Mouse (Mus musculus): ENCODE data around the gene Efna4. TPM values are rescaled to one million over a fixed set of nuclear protein-coding genes. Genes with fewer than 3 reads are reported as not detected.

The Efna4 gene
- polyA plus RNA-seq, 1 experiment from 2014 or later = 18.1 TPM

- no peak for ATAC-seq
- 85% methylated on average over 31 of the region's 31 CpGs for WGBS
- Histone ChIP-seq H3K36me3 (peaks cover 9% of the 10 kb centered on the region; the same call in 1 of the 2 replicates), H3K4me2 (replicated peaks) (no peak overlapping the region), H3K9ac (no peak overlapping the region), H3K9me3 (no peaks in the 10 kb centered on the region), H3K27ac (no peak overlapping the region), H3K4me3 (replicated peaks) (no peak overlapping the region), H3K27me3 (replicated peaks) (no peaks in the 10 kb centered on the region), H3K4me1 (replicated peaks) (peaks cover 32% of the 10 kb centered on the region)
These were observed 41.7 kb upstream of the Efna4 start for GRCm38 (mm10) chr3:89379388-89380131.

GRCm38 (mm10) chr3:89378394-89379067 lies 40.7 kb upstream of the Efna4 start:
- ATAC-seq = peak; percentile 92
- peak overlapping the region; percentile 44 for H3K4me3 ChIP-seq (replicated peaks)
- H3K9me3 ChIP-seq = no peaks in the 10 kb centered on the region
- under 1% methylated on average over 29 of the region's 29 CpGs for WGBS
- peak overlapping the region; percentile 72 for H3K4me2 ChIP-seq (replicated peaks)
- H3K27me3 ChIP-seq (replicated peaks) = no peaks in the 10 kb centered on the region
- peaks cover 9% of the 10 kb centered on the region; the same call in 1 of the 2 replicates for H3K36me3 ChIP-seq
- H3K27ac ChIP-seq = peak overlapping the region; percentile 18; the same call in 1 of the 2 replicates
- H3K4me1 ChIP-seq (replicated peaks) = peaks cover 26% of the 10 kb centered on the region
- H3K9ac ChIP-seq = peak overlapping the region; percentile 49

DNA sequence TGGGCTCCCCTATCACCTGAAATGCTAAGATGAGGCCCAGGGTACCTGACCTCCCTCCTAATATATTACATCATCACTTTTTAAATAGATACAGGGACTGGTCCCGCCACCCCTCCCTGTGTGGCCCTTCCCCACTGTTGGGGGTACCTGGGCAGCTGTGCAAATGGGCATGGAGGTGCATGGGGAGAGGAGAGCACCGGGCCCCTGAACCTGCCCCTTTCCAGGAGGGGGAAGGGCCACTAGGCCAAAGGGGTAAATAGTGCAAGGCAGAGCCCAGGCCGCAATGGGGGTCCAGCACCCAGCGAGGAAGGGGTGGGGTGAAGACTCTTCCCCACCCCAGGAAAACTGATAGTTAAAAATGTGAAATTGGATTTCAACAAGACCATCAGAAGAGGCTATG lies 40.0 kb upstream of the Efna4 start:
- Histone ChIP-seq H3K27me3 (replicated peaks) (no peaks in the 10 kb centered on the region), H3K4me2 (replicated peaks) (peak overlapping the region; percentile 72), H3K27ac (0 out of 2 replicates have a peak overlapping the region, but pooled peaks have one; percentile 18), H3K9ac (peak overlapping the region; percentile 49; the same call in 1 of the 2 replicates), H3K36me3 (0 out of 2 replicates have a peak, but pooled peaks cover 9% of the 10 kb centered on the region), H3K4me3 (replicated peaks) (peak overlapping the region; percentile 44; the same call in 1 of the 2 replicates), H3K4me1 (replicated peaks) (peaks cover 26% of the 10 kb centered on the region), H3K9me3 (no peaks in the 10 kb centered on the region)
- 68% methylated on average over 4 of the region's 4 CpGs for WGBS
- no peak; the same call in 1 of the 2 replicates for ATAC-seq

DNA sequence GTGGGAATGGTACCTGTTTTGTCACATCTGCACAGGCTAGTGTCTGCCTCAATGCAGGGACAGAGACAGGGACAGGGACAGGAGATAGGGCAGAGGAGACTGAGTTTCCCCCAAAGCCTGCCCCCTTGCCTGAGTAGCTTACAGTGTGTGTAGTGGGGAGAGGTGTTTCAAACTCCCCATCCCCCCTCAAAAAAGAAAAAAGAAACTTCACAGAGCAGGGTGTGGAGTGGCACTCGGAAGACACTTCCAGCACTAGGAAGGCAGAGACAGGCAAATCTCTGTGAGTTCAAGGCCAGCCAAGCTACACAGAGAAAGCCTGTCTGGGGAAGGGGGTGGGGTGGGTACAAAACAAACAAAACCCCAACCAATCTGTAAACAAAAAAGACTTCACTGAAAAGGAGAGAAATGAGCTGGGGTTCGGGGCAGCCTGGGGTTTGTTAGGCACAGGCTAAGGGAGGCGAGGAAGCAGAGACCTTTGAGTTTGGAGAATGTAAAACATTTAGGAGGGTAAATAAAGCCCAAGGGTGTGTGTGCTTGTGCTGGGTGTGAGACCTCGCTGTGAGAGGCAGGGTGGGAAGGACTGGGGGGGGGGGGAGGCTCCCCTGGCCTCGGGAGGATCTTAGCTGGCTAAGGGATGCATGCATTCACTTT lies 35.9 kb upstream of the Efna4 start:
- Histone ChIP-seq H3K4me3 (replicated peaks) (no peak overlapping the region), H3K9me3 (no peaks in the 10 kb centered on the region), H3K36me3 (no peaks in the 10 kb centered on the region), H3K27ac (0 out of 2 replicates have a peak overlapping the region, but pooled peaks have one; percentile 32), H3K4me2 (replicated peaks) (no peak overlapping the region), H3K27me3 (replicated peaks) (no peaks in the 10 kb centered on the region), H3K9ac (no peak overlapping the region), H3K4me1 (replicated peaks) (peaks cover 11% of the 10 kb centered on the region)
- no peak for ATAC-seq
- 38% methylated on average over 5 of the region's 5 CpGs for WGBS

DNA sequence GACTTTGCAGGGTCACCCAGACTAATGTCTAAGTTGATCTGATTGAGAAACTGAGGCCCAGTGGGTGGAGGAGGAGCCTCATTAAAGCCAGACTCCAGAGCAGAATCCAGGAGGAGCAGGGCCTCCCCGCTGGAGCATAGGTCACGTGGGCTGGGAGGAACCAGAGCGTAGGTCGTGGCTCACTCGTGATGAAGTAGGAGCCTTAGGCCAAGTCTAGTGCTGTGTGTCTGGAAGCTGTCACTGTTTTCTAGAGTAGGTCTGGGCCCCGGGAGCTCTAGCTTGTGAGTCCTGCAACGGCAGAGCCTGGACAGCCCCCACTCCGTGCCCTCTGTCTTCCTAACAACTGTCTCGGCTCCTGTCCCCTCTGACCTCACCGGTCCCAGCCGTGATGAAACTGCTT lies 29.5 kb upstream of the Efna4 start:
- ATAC-seq = peak; percentile 64
- H3K27ac ChIP-seq = no peak overlapping the region
- WGBS = 35% methylated on average over 11 of the region's 11 CpGs

DNA sequence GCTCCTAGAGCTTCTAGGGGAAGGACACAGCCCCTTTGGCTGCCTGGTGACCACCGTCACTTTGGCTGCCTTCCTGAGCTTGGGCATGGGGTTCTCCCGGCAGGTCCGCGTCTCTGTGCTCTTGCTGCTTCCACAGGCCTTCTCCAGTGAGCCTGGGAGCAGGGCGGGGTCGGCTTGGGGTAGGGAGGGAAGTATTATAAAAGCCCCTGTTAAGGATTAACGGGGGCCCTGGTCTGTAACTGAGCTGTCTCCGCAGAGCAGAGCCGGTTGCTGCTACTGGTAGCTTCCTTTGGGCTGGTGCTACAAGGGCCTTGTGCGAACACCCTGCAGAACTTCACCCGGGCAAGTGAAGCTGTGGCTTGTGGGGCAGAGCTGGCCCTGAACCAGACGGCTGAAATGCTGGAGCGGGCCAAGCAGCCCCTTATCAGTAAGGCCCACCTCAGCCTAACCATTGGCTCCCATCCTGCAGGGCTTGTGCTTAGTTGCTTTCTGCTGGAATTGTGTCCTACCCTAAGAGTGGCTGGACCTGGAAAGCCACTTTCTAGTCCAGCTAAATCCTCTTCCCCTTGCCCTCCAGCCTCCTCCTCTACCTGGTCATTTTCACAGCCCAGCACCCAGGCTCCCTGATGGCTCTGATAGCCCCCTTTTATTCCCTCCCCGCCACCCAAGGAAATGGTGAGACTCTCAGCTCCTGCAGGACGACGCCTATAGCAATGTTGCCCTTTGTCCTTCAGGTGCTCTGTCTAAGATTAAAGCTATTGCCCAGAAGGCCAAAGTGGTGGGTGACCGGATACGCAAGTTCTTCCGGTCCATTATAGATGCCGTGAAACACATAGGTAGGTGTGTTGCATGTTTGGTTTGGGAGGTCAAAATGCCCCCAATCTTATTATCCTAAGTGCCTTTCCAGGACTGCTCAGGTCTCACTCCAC lies 27.9 kb upstream of the Efna4 start:
- 54% methylated on average over 20 of the region's 20 CpGs for WGBS
- Histone ChIP-seq H3K9ac (no peak overlapping the region), H3K9me3 (no peaks in the 10 kb centered on the region), H3K27ac (peak overlapping the region; percentile 62), H3K27me3 (replicated peaks) (no peaks in the 10 kb centered on the region), H3K36me3 (no peaks in the 10 kb centered on the region), H3K4me1 (replicated peaks) (peaks cover 9% of the 10 kb centered on the region), H3K4me2 (replicated peaks) (peak overlapping the region; percentile 35), H3K4me3 (replicated peaks) (no peak overlapping the region)
- peak; percentile 60 for ATAC-seq

More for the DNA sequence above, 29.5 kb upstream of the Efna4 start:
- no peaks in the 10 kb centered on the region for H3K36me3 ChIP-seq
- no peaks in the 10 kb centered on the region for H3K9me3 ChIP-seq
- H3K4me3 ChIP-seq (replicated peaks) = no peak overlapping the region
- 0 out of 2 replicates have a peak overlapping the region, but pooled peaks have one; percentile 5 for H3K9ac ChIP-seq
- H3K4me1 ChIP-seq (replicated peaks) = peaks cover 9% of the 10 kb centered on the region
- no peak overlapping the region for H3K4me2 ChIP-seq (replicated peaks)
- no peaks in the 10 kb centered on the region for H3K27me3 ChIP-seq (replicated peaks)

GRCm38 (mm10) chr3:89365153-89365485 lies 27.3 kb upstream of the Efna4 start, which contains the start of gene Dcst1:
Gene Dcst1 (minus strand): TSS chr3:89365253.
- Histone ChIP-seq H3K36me3 (no peaks in the 10 kb centered on the region), H3K9me3 (no peaks in the 10 kb centered on the region), H3K4me3 (replicated peaks) (no peak within 1 kb of the TSS), H3K27ac (peak within 1 kb of the TSS; percentile 62), H3K27me3 (replicated peaks) (no peaks in the 10 kb centered on the region), H3K4me1 (replicated peaks) (peaks cover 9% of the 10 kb centered on the region), H3K9ac (no peak within 1 kb of the TSS), H3K4me2 (replicated peaks) (peak within 1 kb of the TSS; percentile 35)
- ATAC-seq = no peak
- 87% methylated on average over 11 of the region's 11 CpGs for WGBS

DNA sequence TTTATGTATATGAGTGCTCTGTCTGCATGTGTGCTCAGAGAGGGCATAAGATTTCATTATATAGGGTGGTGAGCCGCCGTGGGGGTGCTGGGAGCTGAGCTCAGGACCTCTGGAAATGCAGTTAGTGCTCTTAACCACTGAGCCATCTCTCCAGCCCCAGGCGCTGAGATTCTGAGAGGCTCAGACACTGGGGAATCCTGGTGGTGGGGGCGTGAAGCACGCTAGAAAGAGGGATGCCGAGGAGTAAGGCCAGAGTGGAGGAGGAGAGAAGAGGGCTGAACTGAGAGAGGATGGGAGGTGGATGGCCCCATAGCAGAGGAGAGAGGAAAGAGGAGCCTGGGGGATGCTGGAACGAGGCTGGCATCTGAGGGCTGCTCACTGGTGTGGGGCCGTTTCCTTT lies 26.8 kb upstream of the Efna4 start:
- Histone ChIP-seq H3K4me1 (replicated peaks) (peaks cover 12% of the 10 kb centered on the region), H3K9ac (no peak overlapping the region), H3K9me3 (no peaks in the 10 kb centered on the region), H3K4me2 (replicated peaks) (no peak overlapping the region), H3K36me3 (no peaks in the 10 kb centered on the region), H3K4me3 (replicated peaks) (no peak overlapping the region), H3K27ac (no peak overlapping the region), H3K27me3 (replicated peaks) (no peaks in the 10 kb centered on the region)
- no peak for ATAC-seq
- 67% methylated on average over 8 of the region's 8 CpGs for WGBS

DNA sequence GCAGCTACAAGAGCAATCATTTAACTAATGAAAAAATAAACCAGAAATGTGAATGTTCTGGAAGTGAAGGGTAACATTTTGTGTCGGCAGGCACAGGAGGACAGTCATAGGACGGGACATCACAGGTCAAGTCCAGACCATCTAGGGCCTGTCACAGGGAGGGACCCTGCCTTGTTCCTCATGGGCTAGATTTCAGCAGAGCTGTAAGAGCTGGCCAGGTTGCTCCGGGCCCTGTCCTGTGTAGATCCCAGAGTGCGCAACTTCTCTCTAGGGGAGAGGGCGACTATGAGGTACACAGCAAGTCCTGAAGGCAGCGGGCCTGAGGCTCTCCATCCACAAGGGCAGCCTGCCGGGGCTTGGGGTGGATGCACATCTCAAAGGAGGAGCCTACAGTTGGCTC lies 23.8 kb upstream of the Efna4 start, which contains the start of gene Dcst2:
TSS of gene Dcst2 (plus strand) at position 301 of the 400 bp plus-strand sequence.
- Histone ChIP-seq H3K9ac (no peak within 1 kb of the TSS), H3K36me3 (no peaks in the 10 kb centered on the region), H3K27ac (no peak within 1 kb of the TSS), H3K27me3 (replicated peaks) (no peaks in the 10 kb centered on the region), H3K4me2 (replicated peaks) (no peak within 1 kb of the TSS), H3K4me3 (replicated peaks) (no peak within 1 kb of the TSS), H3K4me1 (replicated peaks) (peaks cover 10% of the 10 kb centered on the region; the same call in 1 of the 2 replicates), H3K9me3 (no peaks in the 10 kb centered on the region)
- WGBS = 92% methylated on average over 7 of the region's 7 CpGs
- no peak for ATAC-seq

GRCm38 (mm10) chr3:89360237-89360636 lies 22.4 kb upstream of the Efna4 start:
- Histone ChIP-seq H3K27me3 (replicated peaks) (no peaks in the 10 kb centered on the region), H3K4me2 (replicated peaks) (no peak overlapping the region), H3K9ac (no peak overlapping the region), H3K36me3 (no peaks in the 10 kb centered on the region), H3K9me3 (no peaks in the 10 kb centered on the region), H3K4me3 (replicated peaks) (no peak overlapping the region), H3K27ac (no peak overlapping the region), H3K4me1 (replicated peaks) (peaks cover 11% of the 10 kb centered on the region; the same call in 1 of the 2 replicates)
- ATAC-seq = no peak
- 60% methylated on average over 3 of the region's 3 CpGs for WGBS

DNA sequence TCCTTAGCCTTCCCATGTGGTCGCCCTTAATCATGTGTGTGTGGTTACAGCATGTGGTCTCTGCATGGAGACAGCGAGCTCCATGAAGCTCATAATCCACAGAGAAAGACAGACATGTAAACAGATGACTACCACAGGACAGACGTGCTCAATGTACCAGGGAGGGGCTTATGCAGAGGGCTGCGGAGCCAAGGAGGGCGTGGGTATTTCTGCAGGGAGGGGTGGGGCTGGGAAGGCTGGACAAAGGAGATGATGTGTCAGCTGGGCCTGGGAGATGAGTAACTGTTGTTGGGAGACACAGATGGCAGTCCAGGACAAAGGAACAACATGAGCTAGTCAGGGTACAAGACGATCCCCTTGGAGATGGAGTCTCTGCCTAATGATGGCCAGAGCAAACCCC lies 21.8 kb upstream of the Efna4 start:
- Histone ChIP-seq H3K9me3 (no peaks in the 10 kb centered on the region), H3K4me2 (replicated peaks) (no peak overlapping the region), H3K36me3 (no peaks in the 10 kb centered on the region), H3K4me1 (replicated peaks) (peaks cover 14% of the 10 kb centered on the region; the same call in 1 of the 2 replicates), H3K27ac (no peak overlapping the region), H3K9ac (no peak overlapping the region), H3K27me3 (replicated peaks) (no peaks in the 10 kb centered on the region), H3K4me3 (replicated peaks) (no peak overlapping the region)
- ATAC-seq = 0 out of 2 replicates have a peak, but pooled peaks have one; percentile 21
- 52% methylated on average over 6 of the region's 6 CpGs for whole genome bisulfite sequencing

Measured in intestine, embryonic 15.5 days (tissue).